Mouse (Mus musculus) MEL (cell line): ENCODE data around the gene Klhdc3.

ENCODE experiments used
- CTCF ChIP-seq, 3 experiments: IDR thresholded peaks in 2 of 3; conservative IDR thresholded peaks in 1 of 3; 2 replicates each; pipeline ENCODE4 v1.5.1; 2011 to 2012; ENCODE audit warnings: low read length in 3 of 3, low read depth in 2 of 3, mild to moderate bottlenecking in 2 of 3, improper control_type of control experiment in 1 of 3, inconsistent platforms in 1 of 3, mixed read lengths in 1 of 3, moderate library complexity in 1 of 3; ENCODE audit not compliant: control insufficient read depth in 1 of 3, insufficient read depth in 1 of 3, poor library complexity in 1 of 3, severe bottlenecking in 1 of 3
- E2F4 ChIP-seq: IDR thresholded peaks from 2 replicates; pipeline ENCODE4 v1.6.1; 2011; ENCODE audit warnings: low read depth, low read length, improper control_type of control experiment, borderline replicate concordance
- HCFC1 ChIP-seq: IDR thresholded peaks from 2 replicates; pipeline ENCODE4 v1.6.1; 2012; ENCODE audit warnings: low read depth, mild to moderate bottlenecking, inconsistent platforms, low read length, improper control_type of control experiment, moderate library complexity
- SMC3 ChIP-seq: IDR thresholded peaks from 2 replicates; pipeline ENCODE4 v1.6.1; 2011; ENCODE audit warnings: low read depth, low read length, improper control_type of control experiment

DNA sequence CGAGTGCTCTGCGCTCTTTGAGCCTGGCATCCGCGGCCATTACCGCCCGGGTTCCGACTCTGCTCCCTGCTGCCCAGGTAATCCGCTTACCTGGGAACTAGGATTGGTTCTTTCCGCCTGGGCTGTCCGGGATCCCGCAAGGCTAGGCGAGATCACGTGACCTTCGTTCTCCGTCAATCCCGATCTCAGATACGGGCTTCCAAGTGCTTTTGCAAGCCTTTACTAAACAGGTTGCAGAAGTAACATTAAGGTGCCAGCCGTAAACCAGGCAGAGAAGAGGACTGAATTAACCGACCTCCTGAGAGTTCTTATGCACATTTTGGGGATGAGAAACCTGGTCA lies 34.4 kb downstream of the Klhdc3 start:
- TF ChIP-seq SMC3 = no peak
- no peak for TF ChIP-seq HCFC1
- TF ChIP-seq CTCF (IDR thresholded peaks at IDR 0.05 in 2 of 3, conservative IDR thresholded peaks at IDR 0.05 in 1 of 3; ENCODE audit: control insufficient read depth in 1 of 3, insufficient read depth in 1 of 3, low read depth in 2 of 3, low read length in 3 of 3, poor library complexity in 1 of 3, severe bottlenecking in 1 of 3) = no peak
- no peak for TF ChIP-seq E2F4
